Mouse (Mus musculus) myocyte (in vitro differentiated cells): ENCODE data around the gene Bmp7.

ENCODE experiments used
- MAX ChIP-seq: IDR thresholded peaks from one replicate; pipeline ENCODE4 v1.6.1; 2011; ENCODE audit warnings: low read depth, mild to moderate bottlenecking, control low read depth
- MYOD1 ChIP-seq, 3 experiments: IDR thresholded peaks; one replicate each; pipeline ENCODE4 v1.6.1; 2011; ENCODE audit warnings: control low read depth in 2 of 3, low read depth in 2 of 3, mild to moderate bottlenecking in 2 of 3, moderate library complexity in 1 of 3; ENCODE audit not compliant: insufficient read length in 2 of 3, control insufficient read depth in 1 of 3
- POLR2A ChIP-seq: IDR thresholded peaks from one replicate; pipeline ENCODE4 v1.6.1; 2011; ENCODE audit warnings: low read depth, mild to moderate bottlenecking, control low read depth, moderate library complexity; ENCODE audit not compliant: insufficient read length
- POLR2AphosphoS2 ChIP-seq: IDR thresholded peaks from one replicate; pipeline ENCODE4 v1.6.1; 2011; ENCODE audit warnings: low read depth, control low read depth; ENCODE audit not compliant: insufficient read length
- TCF12 ChIP-seq: IDR thresholded peaks from one replicate; pipeline ENCODE4 v1.6.1; 2011; ENCODE audit warnings: mild to moderate bottlenecking, control low read depth; ENCODE audit not compliant: poor library complexity, insufficient read depth, severe bottlenecking
- USF1 ChIP-seq: IDR thresholded peaks from one replicate; pipeline ENCODE4 v1.6.1; 2011; ENCODE audit warnings: low read depth, mild to moderate bottlenecking, control low read depth, moderate library complexity

DNA sequence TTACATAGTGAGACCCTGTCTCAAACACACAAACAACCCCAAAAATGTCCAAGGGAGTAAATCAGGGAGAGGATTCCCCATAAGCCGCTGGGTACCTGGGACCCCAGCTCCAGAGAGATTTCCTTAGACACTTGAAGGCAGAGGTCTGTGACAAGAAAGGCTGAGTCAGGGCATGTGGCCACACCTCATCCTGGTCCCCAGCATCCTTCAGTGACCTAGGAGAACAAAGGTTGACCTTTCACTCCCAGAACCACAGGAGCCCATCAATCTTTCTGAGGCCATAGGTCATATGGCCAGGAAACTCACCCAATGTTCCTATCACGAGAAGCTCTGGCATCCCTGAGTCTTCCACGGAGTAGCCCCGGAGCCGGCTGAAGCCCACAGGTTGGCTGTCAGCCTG lies 111.9 kb downstream of the Bmp7 start:
- TF ChIP-seq POLR2A (no peak), USF1 (no peak), MAX (no peak), MYOD1 (IDR thresholded peaks at IDR 0.05; ENCODE audit: control insufficient read depth in 1 of 3, insufficient read length in 2 of 3, low read depth in 2 of 3) (no peak), TCF12 (no peak), POLR2AphosphoS2 (no peak)
